Mouse (Mus musculus) right cerebral cortex, postnatal 10 days (tissue): ENCODE results near the gene Kirrel3.
A peak's percentile ranks its signal among the peaks of the same experiment; 100 is the strongest.

ENCODE experiments used
- DNase-seq, 2 experiments: peaks; one replicate each; pipeline ENCODE4 v3.0.0; 2021; ENCODE audit warnings: low spot score in 2 of 2

Kirrel3 gene

GRCm38 (mm10) chr9:35026311-35026710 lies 540.6 kb downstream of the Kirrel3 start:
- no peak for DNase-seq

GRCm38 (mm10) chr9:35026897-35027311 lies 541.2 kb downstream of the Kirrel3 start:
- DNase-seq, result peak in 1 of 2 experiments; percentile 57

DNA sequence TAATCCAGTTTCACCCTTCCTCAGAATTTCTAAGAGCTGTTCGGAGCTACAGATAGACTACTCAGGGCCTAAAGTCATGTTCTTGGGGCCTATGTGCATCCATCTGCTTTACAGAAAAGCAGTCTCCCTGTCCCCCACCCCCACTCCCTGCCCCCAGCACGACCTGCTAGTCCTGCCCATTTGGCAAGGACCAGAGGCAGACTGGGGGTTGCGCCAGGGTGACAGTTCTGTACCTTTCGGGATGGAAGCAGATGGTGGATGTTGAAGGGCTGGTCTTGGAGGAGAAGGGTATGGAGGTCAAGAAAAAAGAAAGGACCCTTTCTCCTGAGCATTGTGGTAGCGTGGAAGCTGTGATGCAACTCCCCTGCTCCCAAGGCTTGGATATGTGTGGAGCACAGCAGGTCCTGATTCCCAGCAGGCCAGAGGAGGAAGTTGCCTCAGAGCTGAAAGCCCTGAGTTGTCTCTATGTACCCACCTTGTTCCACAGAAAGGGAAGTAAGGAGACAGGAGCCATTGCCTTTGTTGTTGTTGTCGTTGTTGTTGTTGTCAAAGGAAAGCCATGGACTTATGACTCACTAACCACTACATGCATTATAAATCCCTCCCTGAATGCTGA lies 541.8 kb downstream of the Kirrel3 start:
- no peak for DNase-seq

DNA sequence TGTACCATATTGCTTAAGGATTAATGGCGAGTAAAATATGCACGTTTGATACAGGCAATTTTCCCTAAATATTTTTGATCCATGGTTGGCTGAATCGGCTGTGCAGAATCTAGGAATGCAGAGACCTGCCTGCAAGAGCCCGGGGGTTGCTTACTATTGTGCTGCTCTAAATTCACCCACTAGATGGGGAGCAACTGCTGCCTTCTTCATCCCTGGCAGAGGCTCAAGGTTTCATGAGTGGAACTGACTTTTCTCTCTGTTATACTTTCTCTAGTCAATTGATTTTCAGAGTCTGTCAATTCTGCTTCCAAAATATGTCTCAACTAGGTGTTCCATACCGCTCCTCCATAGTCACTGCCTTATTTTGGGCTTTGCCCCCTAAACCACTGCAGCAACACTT lies 545.1 kb downstream of the Kirrel3 start:
- DNase-seq, result peak in 1 of 2 experiments; percentile 61

- no peak for DNase-seq
Observed at GRCm38 (mm10) chr9:35032457-35032856, 546.8 kb downstream of the Kirrel3 start.

DNA sequence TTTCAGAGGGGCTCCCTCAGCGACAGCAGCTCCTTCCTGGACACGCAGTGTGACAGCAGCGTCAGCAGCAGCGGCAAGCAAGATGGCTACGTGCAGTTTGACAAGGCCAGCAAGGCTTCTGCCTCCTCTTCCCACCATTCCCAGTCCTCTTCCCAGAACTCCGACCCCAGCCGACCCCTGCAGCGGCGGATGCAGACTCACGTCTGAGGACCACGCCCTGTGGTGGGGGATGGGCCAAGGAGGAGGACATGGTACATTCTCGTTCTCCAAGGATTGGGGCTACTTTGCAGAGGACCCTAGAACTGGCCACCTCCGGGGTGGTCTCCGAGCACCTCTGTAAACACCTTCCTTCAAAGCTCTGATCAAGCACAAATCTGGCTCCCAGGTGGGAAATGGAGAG lies 549.4 kb downstream of the Kirrel3 start:
- DNase-seq, result no peak

DNA sequence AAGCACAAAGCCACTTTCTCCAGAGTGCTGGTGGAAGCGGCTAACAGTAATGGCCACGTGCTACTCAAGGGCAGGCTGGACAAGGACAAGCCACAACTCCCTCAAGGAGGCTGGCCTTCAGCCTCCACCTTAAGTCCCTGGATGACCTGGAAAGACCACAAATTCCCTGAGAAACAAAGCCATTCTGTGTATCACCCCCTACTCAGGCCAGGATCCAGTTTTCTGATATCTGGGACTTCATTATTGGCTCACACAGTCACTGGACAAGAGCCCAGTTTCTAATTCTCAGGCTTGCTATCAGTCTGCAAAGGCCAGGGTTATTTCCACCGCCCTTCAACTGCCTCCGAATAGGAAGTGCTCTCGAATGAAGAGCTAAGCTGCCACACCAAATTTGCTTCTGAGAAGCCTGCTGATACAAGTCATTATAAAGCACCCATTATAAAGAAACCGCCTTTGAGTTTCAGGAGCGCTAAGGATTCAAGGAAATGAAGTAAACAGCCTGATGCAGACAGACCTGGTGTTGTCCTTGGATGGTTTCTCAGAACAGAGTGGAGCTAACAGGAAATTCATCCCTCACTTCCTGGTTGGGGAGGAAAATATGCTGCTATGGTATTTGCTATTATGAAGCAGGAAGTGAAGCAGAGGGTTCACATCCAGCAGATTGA lies 553.4 kb downstream of the Kirrel3 start:
- DNase-seq, result peak in 1 of 2 experiments; percentile 63

- DNase-seq, result no peak
Observed at GRCm38 (mm10) chr9:35039846-35040245, 554.2 kb downstream of the Kirrel3 start.

DNA sequence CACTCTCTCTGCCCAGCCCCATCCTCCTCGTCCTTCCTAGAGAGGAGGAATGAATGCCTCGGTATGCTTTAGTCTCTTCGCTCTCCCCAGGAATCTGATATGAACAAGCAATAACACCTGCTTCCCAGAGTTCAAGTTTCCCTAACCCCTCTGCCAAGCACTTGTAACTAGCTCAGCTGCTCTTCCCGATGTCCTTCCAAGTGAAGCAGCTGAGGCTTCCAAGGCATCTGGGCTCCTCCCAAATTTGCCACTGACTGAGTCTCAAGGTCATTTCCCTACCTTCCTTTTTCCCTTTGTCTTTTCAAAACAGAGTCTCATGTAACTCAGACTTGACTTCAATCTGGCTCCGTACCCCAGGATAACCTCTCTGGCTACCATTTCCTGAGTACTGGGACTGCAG lies 555.8 kb downstream of the Kirrel3 start:
- no peak for DNase-seq

GRCm38 (mm10) chr9:35043619-35044018 lies 557.9 kb downstream of the Kirrel3 start:
- DNase-seq, result peak in 1 of 2 experiments; percentile 16

DNA sequence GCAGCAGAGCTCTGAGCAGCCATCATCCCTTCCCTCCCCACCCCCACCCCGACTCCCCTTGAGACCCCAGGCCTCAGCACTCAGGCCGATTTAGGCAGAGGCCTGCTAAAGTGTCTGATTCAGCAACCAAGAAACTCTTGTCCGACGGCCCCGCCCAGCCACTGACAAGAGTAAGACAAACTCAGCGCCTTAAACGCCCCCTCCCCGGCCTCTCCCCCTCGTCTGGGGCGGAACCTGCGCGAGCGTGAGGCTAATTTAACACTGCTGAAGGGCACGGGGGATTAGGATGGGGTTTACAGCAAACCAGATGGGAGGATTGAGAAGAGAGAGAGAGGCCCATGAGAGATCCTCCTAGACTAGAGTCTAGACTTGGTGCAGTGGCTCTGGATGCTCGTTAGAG lies 558.8 kb downstream of the Kirrel3 start:
- DNase-seq, result peak; percentile 27 to 28

DNA sequence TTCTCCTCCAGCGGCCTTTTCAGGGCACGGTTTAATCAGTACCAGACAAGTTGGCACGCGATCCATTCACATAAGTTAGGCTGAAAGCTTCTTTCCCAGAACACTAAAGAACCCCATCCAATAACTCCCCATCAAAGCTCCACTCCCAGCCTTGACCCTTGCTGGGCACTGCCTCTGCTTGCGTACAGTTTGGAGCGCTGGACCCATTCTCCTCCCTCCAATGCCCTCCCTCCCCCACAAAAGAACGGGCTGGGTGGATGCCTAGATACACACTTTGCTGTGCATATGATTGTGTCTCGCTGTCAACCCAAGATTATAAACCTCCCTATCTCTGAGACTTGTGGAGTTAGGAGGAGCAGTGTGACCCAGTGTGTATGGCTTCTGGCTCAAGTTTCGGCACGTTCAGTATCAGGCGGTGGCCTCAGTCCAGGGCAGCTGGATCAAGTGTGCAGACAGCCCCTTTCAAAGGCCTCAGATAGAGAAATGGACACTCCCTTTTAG lies 559.4 kb downstream of the Kirrel3 start:
- peak; percentile 21 to 31 for DNase-seq

- peak; percentile 56 to 69 for DNase-seq
Observed at GRCm38 (mm10) chr9:35045756-35046155, 560.1 kb downstream of the Kirrel3 start.

- DNase-seq, result no peak
Observed at GRCm38 (mm10) chr9:35048449-35048848, 562.8 kb downstream of the Kirrel3 start.

DNA sequence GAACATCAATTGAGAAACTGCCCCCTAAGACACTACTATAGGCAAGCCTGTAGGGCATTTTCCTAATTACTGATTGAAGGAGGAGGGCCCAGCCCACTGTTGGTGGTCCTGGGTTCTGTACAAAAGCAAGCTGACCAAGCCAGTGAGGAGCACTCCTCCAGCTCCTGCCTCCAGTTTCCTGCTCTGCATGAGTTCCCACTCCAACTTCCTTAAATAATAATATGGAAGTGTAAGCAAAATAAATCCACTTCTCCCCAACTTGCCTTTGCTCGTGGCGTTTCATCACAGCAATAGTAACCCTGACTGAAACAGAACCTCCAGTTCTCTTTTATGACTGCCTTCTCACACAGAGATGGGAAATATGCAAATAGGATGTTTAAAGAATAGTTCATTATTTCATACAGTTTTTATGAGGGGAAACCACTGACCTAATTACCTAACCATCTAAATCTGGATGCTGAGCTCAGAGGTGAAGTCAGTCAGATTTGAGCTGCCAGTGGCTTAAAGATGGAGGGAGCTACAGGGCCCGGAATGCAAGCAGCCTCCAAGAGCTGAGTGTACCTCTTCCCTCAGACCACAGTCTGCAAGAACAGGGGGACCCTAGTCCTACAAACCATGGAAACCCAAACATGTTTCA lies 564.3 kb downstream of the Kirrel3 start:
- DNase-seq, result peak; percentile 12 to 13

DNA sequence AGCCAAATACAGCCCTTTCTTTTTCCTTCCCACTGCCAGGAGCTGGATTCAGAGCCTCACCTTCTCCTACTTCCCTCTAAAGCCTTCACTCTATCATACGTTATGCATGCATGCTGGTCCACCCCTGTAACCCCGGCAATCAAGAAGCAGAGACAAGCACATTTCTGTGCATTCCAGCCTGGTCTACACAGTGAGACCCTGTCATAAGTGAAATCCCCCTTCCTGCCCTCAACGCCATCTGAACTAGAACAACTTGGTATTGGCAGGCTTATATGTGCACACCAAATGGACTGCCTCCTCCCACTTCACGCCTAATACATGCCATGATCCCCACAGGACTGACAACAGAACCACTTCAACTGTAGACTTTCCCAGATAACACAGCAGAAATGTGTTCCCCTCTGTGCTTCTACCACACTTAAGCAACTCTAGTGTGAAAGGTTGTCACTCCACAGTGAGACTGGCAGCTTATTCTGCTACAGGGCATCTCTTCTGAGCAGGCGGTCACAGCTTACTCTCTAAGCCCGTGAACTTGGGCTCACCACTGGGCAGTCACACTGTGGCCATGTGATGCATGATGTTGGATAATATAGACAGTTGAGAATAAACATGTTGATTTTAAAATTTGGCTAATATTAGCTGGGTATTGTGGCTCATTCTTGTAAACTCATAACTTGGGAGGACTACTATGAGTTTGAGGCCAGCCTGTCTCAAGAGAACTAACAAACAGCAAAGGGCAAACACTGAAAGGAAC lies 565.2 kb downstream of the Kirrel3 start:
- no peak for DNase-seq

DNA sequence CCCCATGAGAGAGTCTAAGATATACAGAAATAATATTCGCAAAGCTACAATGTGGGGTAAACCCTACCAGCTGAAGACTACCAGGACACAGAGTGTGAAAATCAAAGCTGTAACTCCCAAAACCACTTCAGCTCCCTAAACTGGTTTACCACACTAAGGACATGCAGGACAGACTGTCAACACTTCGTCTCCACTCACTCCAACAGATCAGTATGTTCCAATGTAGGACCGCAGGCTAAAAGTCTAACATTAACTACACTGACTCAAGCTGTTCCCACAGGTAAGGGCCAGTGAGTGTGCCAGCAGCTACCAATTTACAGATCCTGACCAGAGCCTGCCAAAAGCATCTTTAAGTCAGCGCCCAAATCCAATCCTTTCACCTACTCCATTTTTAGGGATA lies 566.0 kb downstream of the Kirrel3 start:
- DNase-seq, result peak in 1 of 2 experiments; percentile 16

DNA sequence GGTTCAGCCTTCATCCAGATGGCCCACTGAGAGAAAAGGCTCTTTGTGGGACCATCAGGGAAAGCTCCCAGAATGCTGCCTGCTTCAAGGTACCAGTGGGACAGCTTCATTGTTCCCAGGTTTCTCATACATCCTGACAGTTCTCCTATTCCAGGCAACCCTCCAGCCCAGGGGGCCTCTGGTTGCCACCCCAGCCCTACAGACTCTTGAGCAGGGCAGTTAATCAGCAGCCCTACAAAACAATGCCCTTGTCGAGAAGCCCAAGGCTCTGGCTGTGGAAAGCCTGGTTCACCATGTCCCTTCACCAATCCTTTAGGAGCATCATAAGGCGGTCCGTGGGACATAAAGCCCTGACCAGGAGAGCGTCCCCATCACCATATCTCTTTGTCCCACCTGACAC lies 567.0 kb downstream of the Kirrel3 start:
- DNase-seq, result peak; percentile 12 to 14

DNA sequence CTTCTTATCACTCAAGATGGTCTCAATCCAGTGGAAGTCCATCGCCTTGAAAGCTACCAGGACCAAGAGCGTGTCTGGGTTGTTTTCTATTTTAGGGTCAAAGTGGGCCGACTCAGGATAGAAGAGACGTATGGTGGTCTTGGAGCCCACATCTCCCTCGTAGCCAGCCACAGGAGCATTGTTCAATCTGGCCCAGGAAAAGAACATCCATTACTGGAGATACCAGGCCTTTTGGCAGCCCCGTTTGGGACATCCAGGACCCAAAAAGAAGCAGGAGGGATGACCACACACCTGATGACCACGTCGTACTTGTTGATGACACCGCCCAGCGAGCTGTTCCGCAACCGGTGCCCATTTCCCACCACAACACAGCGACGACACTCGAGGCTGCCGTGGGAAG lies 567.4 kb downstream of the Kirrel3 start:
- DNase-seq, result peak; percentile 18 to 19

GRCm38 (mm10) chr9:35053669-35054068 lies 568.0 kb downstream of the Kirrel3 start:
- peak; percentile 24 to 43 for DNase-seq

GRCm38 (mm10) chr9:35055528-35056330 lies 570.0 kb downstream of the Kirrel3 start:
- DNase-seq, result peak; percentile 12 to 13
